Mouse (Mus musculus) left cerebral cortex, adult 8-10 months (tissue): ENCODE measurements around the gene Aebp2. TPM values are rescaled to one million over a fixed set of nuclear protein-coding genes. Genes with fewer than 3 reads are reported as not detected.
A peak's percentile ranks its signal among the peaks of the same experiment; 100 is the strongest.

Experiments
- DNase-seq, 2 experiments: peaks; one replicate each; pipeline ENCODE4 v3.0.0; 2022; ENCODE audit warnings: low spot score in 2 of 2
- total RNA-seq, 4 experiments: library from RNA; stranded (reverse); gene quantifications; 2 replicates each; pipeline ENCODE4 v1.2.4; 2022

The Aebp2 gene
- total RNA-seq, 4 experiments from 2014 or later, result 64.8 to 73.9 (median 69.0) TPM

GRCm38 (mm10) chr6:140606534-140606933 is 15.9 kb upstream of the Aebp2 start:
- DNase-seq, result no peak

- no peak for DNase-seq
Observed at GRCm38 (mm10) chr6:140608666-140609065, 13.8 kb upstream of the Aebp2 start.

- no peak for DNase-seq
Observed at GRCm38 (mm10) chr6:140609533-140609932, 12.9 kb upstream of the Aebp2 start.

GRCm38 (mm10) chr6:140610117-140610516 is 12.3 kb upstream of the Aebp2 start:
- DNase-seq, result no peak

DNA sequence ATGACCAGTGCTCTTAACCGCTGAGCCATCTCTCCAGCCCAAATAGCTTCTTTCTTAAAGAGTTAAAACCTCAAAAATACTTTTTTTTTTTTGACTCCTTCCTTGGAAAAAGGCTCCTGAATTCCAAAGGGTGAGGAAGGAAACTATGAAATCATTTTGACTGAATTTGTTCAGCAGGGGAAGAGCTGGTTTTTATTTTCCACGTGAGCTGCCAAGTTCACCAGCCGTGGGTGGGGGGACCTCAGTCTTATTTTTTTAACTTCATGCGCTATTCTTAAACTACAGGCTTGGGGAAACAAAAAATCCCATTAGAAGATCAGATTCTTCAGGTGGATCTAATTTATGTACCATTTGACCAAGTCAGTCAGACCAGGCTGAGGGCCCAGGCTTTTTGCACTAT is 11.2 kb upstream of the Aebp2 start:
- no peak for DNase-seq

DNA sequence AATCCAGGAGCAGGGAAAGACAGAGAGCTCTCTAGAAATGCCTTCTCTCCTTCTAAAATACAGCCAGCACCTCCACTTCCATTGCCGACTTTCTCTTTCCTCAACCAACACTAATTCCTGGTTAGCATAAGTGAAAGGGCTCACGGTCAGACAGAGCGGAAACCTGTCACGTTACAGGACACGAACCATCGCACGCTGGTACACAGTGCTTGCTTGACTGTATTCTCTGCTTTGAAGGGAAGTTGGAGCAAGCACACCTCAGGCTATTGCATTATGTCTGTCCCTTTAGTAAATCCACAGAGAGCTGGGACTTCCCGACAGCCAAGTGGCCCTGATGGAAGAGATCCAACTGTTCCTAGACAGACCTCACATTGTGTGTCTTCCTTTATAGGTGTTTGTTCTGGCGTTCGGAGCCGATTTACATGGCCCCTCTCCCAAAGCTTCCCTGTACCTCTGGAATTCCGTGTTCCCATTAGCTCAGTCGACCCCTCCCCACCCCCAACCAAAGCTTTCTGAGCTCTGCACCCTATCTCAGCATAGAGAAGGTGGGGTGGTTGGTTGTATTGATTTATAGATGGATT is 10.5 kb upstream of the Aebp2 start:
- no peak for DNase-seq

DNA sequence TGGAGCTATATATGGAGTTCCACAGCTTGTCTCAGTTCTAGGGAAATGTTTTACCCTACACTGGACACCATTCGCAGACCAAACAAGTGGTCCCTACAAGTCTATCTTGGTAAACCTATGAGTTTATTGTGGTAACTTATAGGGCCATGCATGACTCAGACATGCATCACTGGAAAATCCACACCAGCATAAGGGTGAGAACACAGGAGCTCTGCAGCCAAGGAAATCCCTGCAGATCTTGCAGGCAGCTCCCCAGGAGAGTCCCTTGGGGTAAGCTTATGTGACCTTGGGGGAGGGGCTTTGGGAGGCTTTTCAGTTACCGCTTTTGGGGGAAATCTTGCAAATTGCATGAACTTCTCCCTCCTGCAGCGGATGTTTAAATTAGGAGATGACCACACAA is 8.6 kb upstream of the Aebp2 start:
- no peak for DNase-seq

DNA sequence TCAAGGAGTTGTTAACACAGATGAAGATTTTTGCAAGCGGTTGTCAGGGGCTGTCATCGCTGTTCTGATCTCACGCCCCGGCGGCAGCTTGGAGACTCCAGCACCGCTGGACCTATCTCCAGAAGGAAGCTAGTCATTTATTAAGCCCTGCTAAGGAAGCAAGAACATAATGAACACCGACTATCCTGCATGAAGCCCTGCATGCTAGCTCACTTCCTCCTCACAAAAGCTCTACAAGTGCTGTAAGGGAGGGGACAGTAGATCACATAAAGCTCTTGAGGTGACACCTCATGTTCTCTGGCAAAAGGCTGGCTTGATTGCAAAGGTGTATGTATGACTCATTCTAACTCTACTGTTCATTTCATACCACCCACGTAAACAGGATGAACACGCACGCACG is 7.8 kb upstream of the Aebp2 start:
- DNase-seq, result no peak

DNA sequence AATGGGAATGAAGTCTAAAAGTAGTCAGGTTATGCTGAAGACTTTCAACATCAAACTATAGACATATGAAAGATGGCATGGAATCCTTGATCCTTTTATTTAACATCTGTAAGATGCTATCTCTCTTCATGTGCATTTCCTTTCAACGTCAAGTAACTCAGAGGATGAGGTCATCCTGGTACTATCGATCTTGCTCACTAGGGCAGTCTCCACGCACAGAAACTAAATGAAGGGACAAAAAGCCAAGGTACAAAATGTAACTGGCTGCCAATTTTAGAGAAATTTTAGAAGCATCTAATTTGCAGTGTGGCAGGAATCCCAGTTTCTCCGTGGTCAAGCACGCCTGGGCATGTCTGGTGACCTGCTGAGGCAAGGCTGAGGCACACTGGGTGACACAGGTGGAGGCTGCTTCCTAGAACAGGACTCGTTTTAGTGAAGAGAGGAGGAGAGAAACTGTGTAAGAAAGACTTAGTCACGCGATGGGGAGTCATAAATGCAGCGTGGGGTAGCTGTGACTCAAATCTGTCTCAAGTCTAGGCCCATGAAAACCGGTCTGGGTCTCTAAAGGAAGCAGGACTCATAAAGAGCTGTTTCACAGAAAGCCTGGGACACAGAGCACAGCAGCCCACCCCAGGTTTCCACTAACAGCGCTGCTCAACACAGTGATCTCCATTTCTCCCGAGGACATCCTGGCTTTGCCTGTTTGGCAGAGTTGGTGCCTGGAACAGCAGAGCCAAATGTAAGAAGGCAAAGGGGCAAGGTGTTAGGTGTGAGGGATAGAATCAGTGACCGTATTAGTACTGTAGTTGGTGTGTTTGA is 1.7 kb upstream of the Aebp2 start:
- DNase-seq, result no peak

DNA sequence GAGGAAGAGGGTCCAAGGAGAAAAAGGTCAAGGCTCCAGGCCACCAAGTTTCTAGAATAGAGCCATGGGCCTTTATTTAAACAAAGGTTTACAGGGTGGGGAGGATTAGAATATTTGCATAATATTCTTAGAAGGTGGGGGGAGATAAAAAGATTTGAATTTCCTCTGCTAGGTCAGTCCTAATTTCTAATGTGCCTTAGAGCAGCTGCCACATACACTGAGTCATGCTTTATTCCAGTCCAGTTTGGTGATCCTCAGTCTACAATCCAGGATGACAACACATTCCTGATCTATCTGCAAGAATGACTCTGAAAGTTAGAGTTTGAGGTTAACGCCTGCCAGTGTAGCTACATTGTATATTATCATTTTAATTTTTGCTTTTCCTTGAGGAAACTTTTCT is 841 bp upstream of the Aebp2 start:
- no peak for DNase-seq

- DNase-seq, result peak; percentile 82 to 94
Observed at GRCm38 (mm10) chr6:140623226-140624095, 998 bp downstream of the Aebp2 start.

DNA sequence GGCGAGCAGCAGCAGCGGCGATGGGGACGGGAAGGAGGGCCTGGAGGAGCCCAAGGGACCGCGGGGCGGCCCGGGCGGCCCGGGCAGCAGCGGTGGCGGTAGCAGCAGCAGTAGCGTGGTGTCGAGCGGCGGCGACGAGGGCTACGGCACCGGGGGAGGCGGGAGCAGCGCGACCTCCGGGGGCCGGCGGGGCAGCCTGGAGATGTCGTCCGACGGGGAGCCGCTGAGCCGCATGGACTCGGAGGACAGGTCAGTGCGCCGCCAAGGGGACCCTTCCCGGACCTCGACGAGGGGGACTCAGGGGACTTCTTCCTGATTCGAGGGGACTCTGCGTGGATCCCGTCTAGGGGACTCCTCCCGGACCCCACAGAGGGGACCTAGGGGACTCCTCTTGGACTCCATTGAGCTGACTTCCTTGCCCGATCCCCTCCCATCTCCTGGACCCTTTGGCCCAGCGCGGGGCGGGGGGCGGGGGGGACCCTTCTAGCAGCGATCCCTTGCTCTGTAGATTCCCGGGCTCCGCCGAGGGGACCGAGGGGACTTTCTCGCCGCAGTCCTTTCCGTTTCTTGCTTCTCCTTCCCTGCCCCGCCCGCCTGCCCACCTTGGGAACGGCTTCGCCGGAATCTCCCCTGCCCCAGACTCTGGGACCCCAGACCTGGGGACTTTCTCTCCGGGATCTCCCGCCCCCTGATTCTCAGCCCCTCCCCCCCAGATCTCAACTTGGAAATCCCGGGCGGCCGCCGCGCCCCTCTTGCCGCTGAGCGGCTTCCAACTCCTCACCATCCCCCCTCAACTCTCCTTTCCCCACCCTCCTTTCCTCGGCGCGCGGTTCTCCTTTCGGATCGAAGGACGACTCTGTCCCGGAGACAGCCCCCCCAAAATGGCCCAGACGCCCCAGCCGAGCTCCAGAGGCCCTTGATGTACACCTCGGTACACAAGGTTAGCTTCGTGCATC is 1.9 kb downstream of the Aebp2 start:
- DNase-seq, result no peak

- no peak for DNase-seq
Observed at GRCm38 (mm10) chr6:140629176-140629859, 6.9 kb downstream of the Aebp2 start.

- DNase-seq, result no peak
Observed at GRCm38 (mm10) chr6:140630306-140630705, 7.8 kb downstream of the Aebp2 start.

GRCm38 (mm10) chr6:140633616-140634015 is 11.2 kb downstream of the Aebp2 start:
- DNase-seq, result no peak

DNA sequence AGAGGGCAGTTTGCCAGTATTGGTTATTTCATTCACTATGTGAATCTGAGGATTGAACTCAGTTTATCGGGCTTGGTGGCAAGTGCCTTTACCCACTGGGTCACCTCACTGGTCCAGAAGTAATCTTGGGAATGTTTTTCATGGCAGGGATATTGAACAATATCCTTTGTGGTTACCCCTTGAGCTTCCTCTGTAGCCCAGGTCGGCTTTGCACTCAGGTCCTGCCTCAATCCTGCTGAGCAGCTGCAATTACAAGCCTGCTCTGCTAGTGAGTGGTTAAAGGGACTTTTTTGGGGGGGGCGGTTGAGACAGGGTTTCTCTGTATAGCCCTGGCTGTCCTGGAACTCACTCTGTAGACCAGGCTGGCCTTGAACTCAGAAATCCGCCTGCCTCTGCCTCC is 13.8 kb downstream of the Aebp2 start:
- no peak for DNase-seq

- DNase-seq, result no peak
Observed at GRCm38 (mm10) chr6:140642010-140642409, 19.5 kb downstream of the Aebp2 start.

DNA sequence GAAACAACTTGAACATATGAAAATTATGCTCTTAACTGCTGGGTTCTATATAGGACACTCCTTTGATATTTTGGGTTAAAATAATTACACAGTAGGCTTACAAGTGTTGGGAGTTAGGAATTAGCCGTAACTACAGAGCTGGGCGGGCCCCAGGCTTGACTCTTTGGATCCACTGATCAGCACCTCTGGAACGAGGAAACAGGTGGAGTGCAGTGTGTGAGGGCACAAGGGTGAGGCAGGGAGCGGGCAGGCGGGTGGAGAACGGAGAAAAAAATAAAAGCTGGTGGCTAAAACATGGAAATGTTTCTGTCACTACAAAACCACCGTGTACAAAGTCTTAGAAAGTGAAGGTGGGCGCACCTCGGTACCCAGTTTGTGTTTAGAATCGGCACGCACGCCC is 20.2 kb downstream of the Aebp2 start:
- no peak for DNase-seq

- DNase-seq, result no peak
Observed at GRCm38 (mm10) chr6:140645931-140646330, 23.5 kb downstream of the Aebp2 start.

DNA sequence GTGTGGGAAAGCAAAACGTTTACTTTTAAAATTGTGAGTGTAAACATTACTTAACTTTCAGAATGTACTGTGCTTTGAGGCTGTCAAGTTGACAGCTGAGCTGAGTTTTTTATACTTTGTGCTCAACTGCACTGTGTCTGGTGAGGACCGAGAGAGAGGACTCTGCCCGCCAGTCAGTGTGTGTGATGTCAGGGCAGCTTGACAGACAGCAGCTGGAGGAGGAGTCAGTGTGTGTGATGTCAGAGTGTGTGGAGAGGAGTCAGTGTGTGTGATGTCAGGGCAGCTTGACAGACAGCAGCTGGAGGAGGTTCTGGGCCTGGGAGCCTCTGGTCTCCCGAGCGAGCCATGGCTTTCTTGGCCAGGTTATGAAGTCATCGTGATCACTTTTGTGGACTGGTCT is 24.4 kb downstream of the Aebp2 start:
- no peak for DNase-seq
